Mouse (Mus musculus) C2C12 (cell line): Measurements from ENCODE around the gene 5031439G07Rik.

ENCODE experiments used
- CEBPB ChIP-seq: IDR thresholded peaks from one replicate; pipeline ENCODE4 v1.6.1; 2011; ENCODE audit warnings: low read depth, mild to moderate bottlenecking, control low read depth, moderate library complexity
- CTCF ChIP-seq: IDR thresholded peaks from one replicate; pipeline ENCODE4 v1.5.1; 2011; ENCODE audit not compliant: control insufficient read depth, insufficient read depth, insufficient read length
- MAX ChIP-seq: IDR thresholded peaks from one replicate; pipeline ENCODE4 v1.6.1; 2011; ENCODE audit warnings: mild to moderate bottlenecking, control low read depth
- MYOD1 ChIP-seq: IDR thresholded peaks from one replicate; pipeline ENCODE4 v1.6.1; 2011; ENCODE audit warnings: low read depth; ENCODE audit not compliant: control insufficient read depth, insufficient read length
- MYOG ChIP-seq: IDR thresholded peaks from one replicate; pipeline ENCODE4 v1.6.1; 2011; ENCODE audit not compliant: control insufficient read depth, insufficient read length; ENCODE audit errors: extremely low read depth

GRCm38 (mm10) chr15:84999911-85000310 is 11.6 kb upstream of the 5031439G07Rik start:
- TF ChIP-seq CEBPB: no peak
- no peak for TF ChIP-seq MAX
- no peak for TF ChIP-seq CTCF
- TF ChIP-seq MYOG: no peak
- TF ChIP-seq MYOD1: no peak
